Mouse (Mus musculus): ENCODE measurements around the gene Clrn3. TPM values are rescaled to one million over a fixed set of nuclear protein-coding genes. Genes with fewer than 3 reads are reported as not detected.
A peak's percentile ranks its signal among the peaks of the same experiment; 100 is the strongest.

Gene Clrn3
- total RNA-seq, 2 experiments from 2014 or later: not detected

- no peak for DNase-seq (ENCODE audit: extremely low spot score in 1 of 2, low spot score in 2 of 2)
- intact Hi-C loops (cut with DNase I): no loop called here
These were observed 59.8 kb downstream of the Clrn3 start for GRCm38 (mm10) chr7:135468631-135469030.

GRCm38 (mm10) chr7:135465293-135465692 lies 63.2 kb downstream of the Clrn3 start:
- peak in 1 of 2 experiments; percentile 57 for DNase-seq (ENCODE audit: extremely low spot score in 1 of 2, low spot score in 2 of 2)
- intact Hi-C loops (cut with DNase I): loop anchor here (2.0 kb wide), 1 partner anchor 62 kb away; no protein-coding TSS in a partner anchor

GRCm38 (mm10) chr7:135464689-135465259 lies 63.7 kb downstream of the Clrn3 start:
- intact Hi-C loops (cut with DNase I): loop anchor here (2.0 kb wide), 1 partner anchor 62 kb away; no protein-coding TSS in a partner anchor
- peak; percentile 61 to 67 for DNase-seq (ENCODE audit: extremely low spot score in 1 of 2, low spot score in 2 of 2)

Small RNA genes lying within 50 kb of the gene (microRNA-seq; reads per million reads assigned to microRNA genes)
- not detected for gene Mir1962

Other genes starting within 250 kb of the Clrn3 start
- not detected for gene Foxi2, start 118.3 kb downstream of the Clrn3 start, total RNA-seq (2021)
- gene Ptpre, start 8.8 kb upstream of the Clrn3 start, total RNA-seq (2021): 10 to 100 TPM; 32.5 to 32.8 TPM
- gene Mki67, start 187.7 kb upstream of the Clrn3 start, total RNA-seq (2021): 1 to 10 TPM; 5.8 to 5.9 TPM